Mouse (Mus musculus) liver, embryonic 14.5 days (tissue): ENCODE measurements around the gene Mettl14. TPM values are rescaled to one million over a fixed set of nuclear protein-coding genes. Genes with fewer than 3 reads are reported as not detected.

ENCODE experiments used
- ATAC-seq: fragments of 200-750 bp; cut with Nextera tagmentation; 2 replicates; pipeline ENCODE4 v1.8.0; 2017; ENCODE audit warnings: moderate number of reproducible peaks, mild to moderate bottlenecking, moderate library complexity; ENCODE audit not compliant: insufficient read depth
- DNase-seq, 3 experiments: peaks; one replicate each; pipeline ENCODE4 v3.0.0-alpha.2; 2012 to 2013; ENCODE audit warnings: low read depth in 3 of 3, low spot score in 3 of 3
- H3K27ac ChIP-seq: fragments of 300-500 bp; sonication (generic); 2 replicates; pipeline ENCODE4 v1.5.1; 2014; ENCODE audit warnings: moderate library complexity, mild to moderate bottlenecking, control low read depth, inconsistent platforms
- H3K27me3 ChIP-seq: fragments of 300-500 bp; sonication (generic); 2 replicates; pipeline ENCODE4 v1.6.1; 2014; ENCODE audit warnings: mild to moderate bottlenecking, low read length, moderate library complexity; ENCODE audit not compliant: control insufficient read depth, insufficient read depth
- H3K36me3 ChIP-seq: fragments of 300-500 bp; sonication (generic); replicated peaks from 2 replicates; pipeline ENCODE4 v1.6.1; 2014; ENCODE audit warnings: low read depth; ENCODE audit not compliant: control insufficient read depth, insufficient read depth
- H3K4me1 ChIP-seq, 2 experiments: fragments of 200-500 bp in 1 of 2; fragments of 300-500 bp in 1 of 2; sonication (generic) in 1 of 2; replicated peaks; 2 replicates each; pipeline ENCODE4 v1.6.1; 2012 to 2014; ENCODE audit warnings: antibody characterized with exemption in 1 of 2, inconsistent platforms in 1 of 2, low read length in 1 of 2; ENCODE audit not compliant: control insufficient read depth in 2 of 2, insufficient read depth in 2 of 2
- H3K4me2 ChIP-seq: fragments of 300-500 bp; sonication (generic); 2 replicates; pipeline ENCODE4 v1.6.1; 2014; ENCODE audit warnings: low read depth, mild to moderate bottlenecking, control low read depth, moderate library complexity
- H3K4me3 ChIP-seq, 2 experiments: fragments of 200-500 bp in 1 of 2; fragments of 300-500 bp in 1 of 2; sonication (generic) in 1 of 2; 2 replicates each; pipeline ENCODE4 v1.5.1; 2012 to 2014; ENCODE audit warnings: low read depth in 2 of 2, low read length in 2 of 2, mild to moderate bottlenecking in 2 of 2, control low read depth in 1 of 2, inconsistent platforms in 1 of 2, moderate library complexity in 1 of 2; ENCODE audit not compliant: insufficient read depth in 1 of 2
- H3K9ac ChIP-seq: fragments of 300-500 bp; sonication (generic); replicated peaks from 2 replicates; pipeline ENCODE4 v1.6.1; 2014; ENCODE audit warnings: mild to moderate bottlenecking, control low read depth, moderate library complexity
- H3K9me3 ChIP-seq: fragments of 300-500 bp; sonication (generic); 2 replicates; pipeline ENCODE4 v1.6.1; 2016; ENCODE audit warnings: low read length, mixed read lengths; ENCODE audit not compliant: control insufficient read depth
- CTCF ChIP-seq: IDR thresholded peaks from 2 replicates; pipeline ENCODE4 v1.5.1; 2016; ENCODE audit warnings: antibody characterized with exemption, low read depth, control low read depth
- EP300 ChIP-seq: IDR thresholded peaks from 2 replicates; pipeline ENCODE4 v1.6.1; 2016; ENCODE audit warnings: antibody characterized with exemption, low read depth
- WGBS: fragments of 180-500 bp; shearing (Covaris S2); extraction: QIAGEN DNeasy Blood & Tissue Kit; methylation state at CpG from one replicate; pipeline ENCODE4 v1.1.7; 2014; ENCODE audit not compliant: insufficient replicate concordance; 5-methylcytosine and 5-hydroxymethylcytosine counted together
- polyA plus RNA-seq, 2 experiments: library from polyadenylated mRNA; depleted of rRNA in 1 of 2; stranded (reverse) in 1 of 2; unstranded in 1 of 2; fragments of >200 nt; fragmentation: Nextera tagmentation in 1 of 2; extraction: Ambion mirVana in 1 of 2; gene quantifications; 2 replicates each; pipeline versions ENCODE4 v1.2.1 to v1.2.3; 2012 to 2014

The Mettl14 gene
- polyA plus RNA-seq, 2 experiments, result 5.6 to 5.9 TPM

DNA sequence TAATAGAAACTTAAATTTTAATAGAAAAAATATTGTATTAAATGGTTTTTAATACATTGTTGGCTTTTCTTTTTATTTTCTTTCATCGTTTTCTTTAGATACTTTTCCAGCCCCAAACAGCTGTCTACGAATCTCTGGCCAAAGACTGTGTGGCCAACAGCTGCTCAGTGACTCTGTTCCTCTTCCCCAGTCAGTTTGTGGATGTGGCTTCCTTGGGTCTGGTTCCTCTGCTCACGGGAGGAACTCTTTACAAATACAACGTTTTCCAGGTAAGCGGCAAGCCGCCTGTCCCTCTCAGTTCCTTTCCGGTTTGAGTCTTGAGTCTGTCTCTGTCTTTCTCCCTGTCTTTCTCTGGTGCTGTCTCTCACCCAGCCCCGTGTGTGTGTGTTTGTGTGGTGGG, 35.3 kb downstream of the Mettl14 start:
- no peak for DNase-seq
- WGBS, result 57% methylated on average over 8 of the region's 8 CpGs
- Histone ChIP-seq H3K9me3 (no peaks in the 10 kb centered on the region), H3K36me3 (no peaks in the 10 kb centered on the region), H3K4me3 (no peak overlapping the region), H3K9ac (no peak overlapping the region), H3K27ac (no peak overlapping the region), H3K4me2 (no peak overlapping the region), H3K27me3 (no peaks in the 10 kb centered on the region), H3K4me1 (no peaks in the 10 kb centered on the region)
- ATAC-seq, result no peak
- TF ChIP-seq CTCF (no peak), EP300 (no peak)

DNA sequence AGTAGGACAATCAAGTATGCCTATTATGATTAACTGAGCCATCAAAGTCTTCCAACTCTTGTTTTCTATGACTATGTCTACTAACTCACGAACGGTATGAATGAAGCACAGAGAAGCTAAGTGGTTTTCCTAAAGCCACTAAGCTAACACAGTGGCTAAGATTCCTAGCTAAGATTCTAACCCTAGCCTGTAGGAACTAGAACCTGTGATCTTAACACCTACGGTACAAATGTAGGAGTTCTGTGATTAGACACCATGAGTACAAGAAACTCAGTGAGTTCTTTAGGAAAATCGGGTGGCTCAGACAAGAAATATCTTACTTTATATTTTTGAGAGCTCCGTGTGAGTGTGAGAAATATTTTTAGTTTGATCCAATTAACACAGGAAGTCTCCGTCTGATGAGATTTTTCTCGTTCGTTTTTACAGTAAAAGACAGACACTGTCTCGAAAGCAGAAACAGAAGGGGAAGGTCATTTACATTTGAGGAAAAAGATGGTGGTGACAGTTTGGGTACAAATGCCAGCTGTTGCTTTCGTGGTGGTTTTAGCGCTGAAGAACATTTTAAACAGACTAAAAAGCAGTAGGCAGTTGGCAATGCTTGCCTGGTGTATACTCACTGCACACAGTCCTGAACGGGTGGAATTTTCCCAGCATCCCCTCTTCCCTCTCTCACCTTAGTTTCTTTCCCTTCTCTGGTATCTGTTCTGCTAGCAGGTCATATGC, 37.7 kb downstream of the Mettl14 start:
- TF ChIP-seq CTCF (no peak), EP300 (no peak)
- 68% methylated on average over 12 of the region's 12 CpGs for WGBS
- Histone ChIP-seq H3K36me3 (no peaks in the 10 kb centered on the region), H3K4me1 (no peaks in the 10 kb centered on the region), H3K27ac (no peak overlapping the region), H3K4me3 (no peak overlapping the region), H3K9me3 (no peaks in the 10 kb centered on the region), H3K9ac (no peak overlapping the region), H3K27me3 (no peaks in the 10 kb centered on the region), H3K4me2 (no peak overlapping the region)
- ATAC-seq, result no peak
- no peak for DNase-seq

DNA sequence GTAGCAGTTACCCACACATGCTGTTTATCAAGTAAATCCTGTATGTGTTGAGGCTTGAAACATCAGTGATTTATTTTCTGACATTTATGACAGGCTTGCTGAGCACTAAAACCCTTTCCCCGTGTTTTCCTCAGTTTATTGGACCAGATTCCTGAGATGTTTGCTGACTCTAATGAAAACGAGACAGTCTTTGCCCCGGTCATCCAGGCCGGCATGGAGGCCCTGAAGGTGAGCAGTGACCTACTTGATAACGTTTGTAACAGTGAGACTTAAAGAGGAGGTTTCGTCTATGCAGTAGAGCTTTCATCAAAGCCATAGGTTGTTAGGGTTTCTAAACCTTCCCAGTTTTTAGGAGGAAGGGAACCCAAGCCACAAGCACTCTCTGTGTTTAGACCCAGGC, 42.2 kb downstream of the Mettl14 start:
- Histone ChIP-seq H3K27me3 (no peaks in the 10 kb centered on the region), H3K4me1 (no peaks in the 10 kb centered on the region), H3K4me3 (no peak overlapping the region), H3K9me3 (no peaks in the 10 kb centered on the region), H3K36me3 (no peaks in the 10 kb centered on the region), H3K27ac (no peak overlapping the region), H3K9ac (no peak overlapping the region), H3K4me2 (no peak overlapping the region)
- WGBS, result 58% methylated on average over 6 of the region's 6 CpGs
- TF ChIP-seq CTCF, result no peak
- DNase-seq (no peak), ATAC-seq (no peak)

DNA sequence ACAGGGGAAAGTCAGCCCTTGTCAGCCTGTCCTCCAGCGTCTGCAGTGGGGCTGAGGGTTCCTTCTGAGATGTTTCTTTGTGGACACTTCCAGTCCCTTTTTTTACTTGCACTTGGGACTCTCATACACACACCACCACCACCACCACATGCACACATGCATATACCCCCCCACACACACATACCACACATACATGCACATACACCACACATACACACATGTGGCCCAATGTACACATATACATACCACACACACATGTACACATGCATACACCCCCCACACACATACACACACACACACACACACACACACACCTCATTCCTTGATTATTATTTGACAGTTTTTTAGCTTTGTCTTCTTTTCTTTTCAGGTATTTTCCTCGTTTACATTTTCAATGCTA, 44.9 kb downstream of the Mettl14 start:
- TF ChIP-seq CTCF, result no peak
- TF ChIP-seq EP300, result no peak
- ATAC-seq, result no peak
- Histone ChIP-seq H3K27me3 (no peaks in the 10 kb centered on the region), H3K4me1 (no peaks in the 10 kb centered on the region), H3K9me3 (no peaks in the 10 kb centered on the region), H3K27ac (no peak overlapping the region), H3K4me2 (no peak overlapping the region), H3K4me3 (no peak overlapping the region), H3K36me3 (no peaks in the 10 kb centered on the region), H3K9ac (no peak overlapping the region)
- WGBS, result 50% methylated on average over 2 of the region's 2 CpGs
- DNase-seq, result no peak

DNA sequence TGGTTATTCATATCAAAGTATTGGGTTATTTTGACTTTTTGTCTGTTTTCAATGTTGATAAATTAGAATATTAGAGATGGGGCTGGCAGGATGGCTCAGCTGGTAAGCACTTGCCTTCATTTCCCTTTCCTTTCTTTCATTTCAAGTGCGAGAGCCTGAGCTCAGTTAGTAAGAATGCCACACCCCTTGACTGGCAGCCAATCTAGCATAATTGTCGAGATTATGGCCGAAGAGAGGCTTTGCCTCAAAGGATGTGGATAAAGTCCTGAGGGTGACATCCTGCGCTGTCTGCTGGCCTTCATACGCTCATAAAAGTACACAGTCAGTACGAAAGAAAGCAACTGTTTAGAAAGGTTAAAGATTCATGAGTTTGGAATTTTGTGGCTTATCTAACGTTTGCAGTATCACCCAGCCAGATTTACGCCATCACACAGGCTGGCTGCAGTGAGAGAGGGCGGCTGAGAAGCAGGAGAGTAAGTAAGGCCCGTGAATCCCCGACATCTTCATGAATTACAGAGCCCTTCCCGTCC, 47.2 kb downstream of the Mettl14 start:
- no peak for ATAC-seq
- Histone ChIP-seq H3K9ac (no peak overlapping the region), H3K9me3 (no peaks in the 10 kb centered on the region), H3K27ac (no peak overlapping the region), H3K4me3 (no peak overlapping the region), H3K4me1 (no peaks in the 10 kb centered on the region; a peak in 1 of 4 replicates), H3K4me2 (no peak overlapping the region), H3K36me3 (no peaks in the 10 kb centered on the region), H3K27me3 (no peaks in the 10 kb centered on the region)
- WGBS, result 49% methylated on average over 12 of the region's 12 CpGs
- TF ChIP-seq CTCF (no peak), EP300 (no peak)
- no peak for DNase-seq
